20 mouse cellular contexts compared by ENCODE assay signal in the genomic region with DNA sequence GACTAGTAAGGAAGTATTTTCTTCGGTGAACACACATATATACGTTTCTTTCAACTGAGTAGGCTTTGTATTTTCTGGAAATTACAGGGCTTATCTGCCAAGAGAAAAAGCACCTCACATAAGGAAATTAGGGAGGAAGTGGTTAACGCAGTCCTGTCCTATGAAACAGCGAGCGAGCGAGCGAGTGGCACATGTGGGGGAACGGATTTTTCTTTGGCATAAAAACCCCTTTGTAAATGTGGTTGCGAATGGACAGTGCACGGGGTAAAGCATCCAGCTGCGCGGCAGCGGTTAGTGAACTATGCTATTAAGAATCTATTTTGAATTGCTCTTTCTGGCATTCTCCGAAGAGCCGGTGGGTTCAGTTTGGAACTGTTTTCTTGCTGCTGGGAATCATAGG. TPM values are rescaled to one million over a fixed set of nuclear protein-coding genes. Genes with fewer than 3 reads are reported as not detected.
DNase-seq lines count a peak whose midpoint lies in the region; ATAC-seq and TF ChIP-seq lines count a peak whose summit lies in the region.
"Had no signal": no experiment of that assay in that cellular context is flagged by ENCODE, and none has a peak within 500 bp of the region (broad histone marks: within the 10 kb centered on the region; RNA-seq: fewer than 3 reads in every experiment).

No protein-coding gene starts in this region.

- 0 out of 2 replicates have a peak overlapping the region, but pooled peaks have one; percentile 23 for H3K4me2 ChIP-seq in hindbrain, postnatal 0 days (ENCODE audit: low read depth, low read length)
- no peak overlapping the region for H3K4me2 ChIP-seq in hindbrain, embryonic 14.5 days (replicated peaks)
- H3K4me2 ChIP-seq in limb, embryonic 13.5 days (replicated peaks) = peak overlapping the region; percentile 25; the same call in 1 of the 2 replicates
- H3K4me2 ChIP-seq: embryonic facial prominence, embryonic 12.5 days; lung, embryonic 15.5 days had no signal

- H3K9me3 ChIP-seq in hindbrain, postnatal 0 days (ENCODE audit: low read length) = no peaks in the 10 kb centered on the region
- no peaks in the 10 kb centered on the region for H3K9me3 ChIP-seq in hindbrain, embryonic 14.5 days (ENCODE audit: control insufficient read depth, low read length)
- no peaks in the 10 kb centered on the region for H3K9me3 ChIP-seq in limb, embryonic 13.5 days
- H3K9me3 ChIP-seq: embryonic facial prominence, embryonic 12.5 days; forebrain, embryonic 10.5 days; lung, embryonic 15.5 days had no signal

- no peak for ATAC-seq in hindbrain, postnatal 0 days
- ATAC-seq in hindbrain, embryonic 14.5 days (ENCODE audit: low FRiP score) = no peak
- no peak for ATAC-seq in limb, embryonic 13.5 days (ENCODE audit: low FRiP score, low read depth)
- ATAC-seq: hindbrain, embryonic 16.5 days; Patski had no signal

- no peak for TF ChIP-seq CTCF in hindbrain, postnatal 0 days (IDR thresholded peaks at IDR 0.05; ENCODE audit: low read depth)

- no peak overlapping the region for H3K27ac ChIP-seq in hindbrain, postnatal 0 days
- H3K27ac ChIP-seq in hindbrain, embryonic 14.5 days = no peak overlapping the region
- no peak overlapping the region for H3K27ac ChIP-seq in limb, embryonic 13.5 days
- H3K27ac ChIP-seq: embryonic facial prominence, embryonic 12.5 days; forebrain, embryonic 10.5 days; lung, embryonic 15.5 days had no signal

- H3K4me3 ChIP-seq in hindbrain, postnatal 0 days (ENCODE audit: low read length) = no peak overlapping the region
- no peak overlapping the region for H3K4me3 ChIP-seq in hindbrain, embryonic 14.5 days (replicated peaks; ENCODE audit: low read length)
- no peak overlapping the region for H3K4me3 ChIP-seq in limb, embryonic 13.5 days
- H3K4me3 ChIP-seq: embryonic facial prominence, embryonic 12.5 days; forebrain, embryonic 10.5 days; lung, embryonic 15.5 days; megakaryocyte, embryonic 14.5 days had no signal

- no peaks in the 10 kb centered on the region for H3K4me1 ChIP-seq in hindbrain, postnatal 0 days (ENCODE audit: insufficient read depth, low read length)
- no peaks in the 10 kb centered on the region; the same call in 1 of the 2 replicates for H3K4me1 ChIP-seq in hindbrain, embryonic 14.5 days (replicated peaks; ENCODE audit: control insufficient read depth, insufficient read depth, low read length)
- H3K4me1 ChIP-seq in limb, embryonic 13.5 days = peaks cover 27% of the 10 kb centered on the region

- no peak overlapping the region for H3K9ac ChIP-seq in hindbrain, postnatal 0 days (replicated peaks; ENCODE audit: low read length)
- H3K9ac ChIP-seq in hindbrain, embryonic 14.5 days = no peak overlapping the region
- no peak overlapping the region for H3K9ac ChIP-seq in limb, embryonic 13.5 days
- H3K9ac ChIP-seq: embryonic facial prominence, embryonic 12.5 days; lung, embryonic 15.5 days had no signal

- H3K36me3 ChIP-seq in hindbrain, postnatal 0 days (ENCODE audit: insufficient read depth, low read length) = no peaks in the 10 kb centered on the region
- no peaks in the 10 kb centered on the region for H3K36me3 ChIP-seq in hindbrain, embryonic 14.5 days (replicated peaks; ENCODE audit: control insufficient read depth, insufficient read depth)
- H3K36me3 ChIP-seq in limb, embryonic 13.5 days = no peaks in the 10 kb centered on the region
- H3K36me3 ChIP-seq: embryonic facial prominence, embryonic 12.5 days; forebrain, embryonic 10.5 days; lung, embryonic 15.5 days had no signal

- DNase-seq in hindbrain, postnatal 0 days (ENCODE audit: low spot score) = no peak
- DNase-seq in hindbrain, embryonic 14.5 days (ENCODE audit: low spot score) = no peak
- peak; percentile 28 for DNase-seq in thymus, postnatal 4 days
- DNase-seq in thymus, adult 18-20 months = no peak
- no peak for DNase-seq in embryo, embryonic 9.5 days (ENCODE audit: extremely low spot score)
- DNase-seq in B cell, adult 2 months = no peak
- DNase-seq: cerebellum, postnatal 25 days had no signal

- H3K27me3 ChIP-seq in hindbrain, postnatal 0 days (ENCODE audit: insufficient read depth, low read length) = no peaks in the 10 kb centered on the region
- 0 out of 2 replicates have a peak, but pooled peaks cover 3% of the 10 kb centered on the region for H3K27me3 ChIP-seq in hindbrain, embryonic 14.5 days (ENCODE audit: control insufficient read depth, insufficient read depth, low read length)
- peaks cover 29% of the 10 kb centered on the region for H3K27me3 ChIP-seq in limb, embryonic 13.5 days
- H3K27me3 ChIP-seq: Patski had no signal

- WGBS in hindbrain, postnatal 0 days = 58% methylated on average over 15 of the region's 15 CpGs
- WGBS in hindbrain, embryonic 14.5 days = 70% methylated on average over 15 of the region's 15 CpGs
- WGBS in limb, embryonic 13.5 days = 30% methylated on average over 15 of the region's 15 CpGs

RNA-seq across cellular contexts. Expression of gene Esm1, which starts 1.9 kb away (rescaled TPM):
- 0.37 and 0.86 TPM in 2 replicates for total RNA-seq in hindbrain, postnatal 0 days (2014; rRNA removed)
- polyA plus RNA-seq in hindbrain, postnatal 0 days (2015; fragmentation: Nextera tagmentation; extraction: Ambion mirVana) = 1.1 and 1.6 TPM in 2 replicates
- 1.2 and 1.8 TPM in 2 replicates for polyA plus RNA-seq in hindbrain, embryonic 14.5 days (2014; fragmentation: Nextera tagmentation; extraction: Ambion mirVana)
- 3.0 TPM in 2 replicates for polyA plus RNA-seq in limb, embryonic 13.5 days (2015; fragmentation: Nextera tagmentation; extraction: Ambion mirVana)
- total RNA-seq: layer of hippocampus, adult 18-20 months; monocyte, adult 5-6 weeks had no signal
- polyA plus RNA-seq: Patski had no signal

RNA-seq across cellular contexts. Expression of gene Gzmk, which starts 14.4 kb away (rescaled TPM):
- not detected in 2 replicates for total RNA-seq in hindbrain, postnatal 0 days (2014; rRNA removed)
- polyA plus RNA-seq in hindbrain, postnatal 0 days (2015; fragmentation: Nextera tagmentation; extraction: Ambion mirVana) = 0.14 TPM in 1 of 2 replicates, not detected in the other
- not detected in 2 replicates for polyA plus RNA-seq in hindbrain, embryonic 14.5 days (2014; fragmentation: Nextera tagmentation; extraction: Ambion mirVana)
- not detected in 2 replicates for polyA plus RNA-seq in limb, embryonic 13.5 days (2015; fragmentation: Nextera tagmentation; extraction: Ambion mirVana)
- total RNA-seq: monocyte, adult 5-6 weeks had no signal
- polyA plus RNA-seq: embryonic facial prominence, embryonic 12.5 days; forebrain, embryonic 10.5 days; gonadal fat pad, adult 2 months; heart, postnatal 0 days; hindbrain, embryonic 16.5 days; kidney, embryonic 14.5 days; lung, embryonic 15.5 days; neural tube, embryonic 14.5 days; Patski had no signal
